Mouse (Mus musculus) retina, embryonic 14.5 days (tissue): Measurements from ENCODE around the gene Ano6.

ENCODE experiments used
- DNase-seq: peaks from one replicate; pipeline ENCODE4 v3.0.0-alpha.2; 2015; ENCODE audit warnings: low spot score

Gene Ano6

DNA sequence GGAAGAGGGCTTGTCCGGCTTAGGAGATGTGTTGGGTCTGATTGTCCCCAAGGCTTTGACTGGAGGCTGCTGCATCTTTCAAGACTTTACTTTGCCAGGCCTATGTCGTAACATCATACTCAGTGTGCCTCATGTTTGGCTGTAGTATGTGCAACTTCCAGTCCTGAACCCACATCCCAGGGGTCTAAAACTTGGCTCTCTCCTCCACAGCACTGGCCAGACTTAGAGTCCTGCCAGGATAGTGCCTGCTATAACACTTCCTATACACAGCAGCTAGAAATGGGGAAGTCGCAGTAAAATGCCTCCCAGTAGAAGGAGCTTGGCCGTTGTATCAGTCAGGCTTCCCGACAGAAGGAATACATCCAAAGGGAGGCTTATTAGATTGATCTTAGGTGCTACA lies 21.9 kb upstream of the Ano6 start:
- no peak for DNase-seq

GRCm38 (mm10) chr15:95769576-95769975 lies 21.1 kb upstream of the Ano6 start:
- no peak for DNase-seq

- no peak for DNase-seq
These were observed 20.3 kb upstream of the Ano6 start for GRCm38 (mm10) chr15:95770307-95770706.

- no peak for DNase-seq
These were observed 18.3 kb upstream of the Ano6 start for GRCm38 (mm10) chr15:95772374-95772773.

- DNase-seq = peak; percentile 68
These were observed 17.5 kb upstream of the Ano6 start for GRCm38 (mm10) chr15:95772861-95773836.

GRCm38 (mm10) chr15:95774197-95774596 lies 16.4 kb upstream of the Ano6 start:
- DNase-seq = peak; percentile 38

- DNase-seq = no peak
These were observed 15.8 kb upstream of the Ano6 start for GRCm38 (mm10) chr15:95774674-95775414.

DNA sequence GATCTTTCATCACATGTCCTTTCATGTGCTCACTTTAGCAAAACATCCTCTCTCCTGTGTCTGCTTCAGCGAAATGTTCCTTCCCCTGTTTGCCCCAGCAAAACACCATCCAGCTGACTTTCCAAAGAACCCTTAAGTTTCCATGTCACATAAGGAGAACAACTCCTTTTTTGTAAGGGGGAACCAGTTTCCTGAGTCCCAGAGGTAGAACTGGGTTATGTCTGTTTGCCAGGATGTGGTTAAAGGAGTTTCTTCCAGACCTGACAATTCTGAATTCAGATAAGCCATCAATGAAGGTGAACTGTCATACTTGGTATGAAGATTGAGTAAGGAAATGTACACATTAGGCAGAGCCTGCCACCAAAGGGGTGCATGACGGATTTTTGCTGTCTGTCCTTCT lies 12.9 kb upstream of the Ano6 start:
- DNase-seq = no peak

GRCm38 (mm10) chr15:95778710-95779109 lies 11.9 kb upstream of the Ano6 start:
- no peak for DNase-seq

- no peak for DNase-seq
These were observed 4.0 kb upstream of the Ano6 start for GRCm38 (mm10) chr15:95786624-95787023.

- DNase-seq = peak; percentile 40
These were observed 3.1 kb upstream of the Ano6 start for GRCm38 (mm10) chr15:95787578-95787977.

GRCm38 (mm10) chr15:95789562-95790528 lies 798 bp upstream of the Ano6 start:
- peak; percentile 62 for DNase-seq

DNA sequence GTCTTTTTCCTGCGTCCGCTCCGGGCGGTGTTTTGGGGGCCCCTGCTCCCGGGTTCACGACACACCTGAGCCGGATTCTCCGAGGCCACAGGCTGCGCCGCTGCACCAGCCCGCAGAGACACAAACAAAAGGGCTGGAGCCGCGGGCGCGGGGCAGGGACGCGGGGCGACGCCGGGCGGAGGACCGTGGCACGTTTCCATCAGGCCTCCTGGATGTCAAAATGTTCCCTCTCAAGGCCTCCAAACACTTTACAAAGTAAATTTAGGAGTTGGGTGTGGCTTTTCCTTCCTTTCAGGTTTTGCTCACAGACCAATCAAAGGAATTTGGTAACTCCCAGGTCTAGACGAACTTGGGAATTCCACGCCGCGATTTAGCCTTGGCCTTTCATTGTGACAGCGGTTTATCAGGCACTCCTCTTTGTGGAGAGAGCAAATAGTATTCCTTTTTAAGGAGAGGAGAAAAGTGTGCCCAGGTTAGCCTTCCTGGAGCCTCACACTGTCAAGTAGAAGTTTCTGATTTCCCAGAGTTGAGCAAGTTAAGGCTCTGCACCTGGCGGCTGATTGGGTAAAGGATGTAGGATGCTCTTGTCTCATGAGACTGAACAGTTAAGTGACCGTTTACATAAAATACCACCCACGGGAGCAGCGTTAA lies 623 bp downstream of the Ano6 start:
- DNase-seq = peak; percentile 38

DNA sequence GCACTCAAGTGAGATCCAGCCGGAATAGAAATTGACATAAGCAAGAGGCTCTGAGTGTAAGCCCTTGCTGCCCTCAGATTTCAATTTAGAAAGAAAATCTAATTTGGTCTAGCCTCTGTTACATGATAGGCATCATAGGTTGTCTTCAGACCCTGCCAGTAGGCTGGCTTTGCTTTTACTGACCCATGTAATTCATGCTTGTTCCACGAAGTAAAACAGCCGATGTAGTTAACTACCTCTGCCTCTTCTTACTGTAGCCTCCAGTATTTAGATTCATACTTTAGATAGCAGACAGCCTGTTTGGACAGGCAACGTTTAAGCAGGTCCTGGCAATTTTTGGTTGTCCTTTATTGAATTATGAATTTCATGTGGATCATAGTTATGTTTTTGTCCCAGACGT lies 1.2 kb downstream of the Ano6 start:
- DNase-seq = no peak

- peak; percentile 59 for DNase-seq
These were observed 1.9 kb downstream of the Ano6 start for GRCm38 (mm10) chr15:95792261-95793260.

- DNase-seq = no peak
These were observed 3.3 kb downstream of the Ano6 start for GRCm38 (mm10) chr15:95793748-95794491.

GRCm38 (mm10) chr15:95794611-95795565 lies 4.2 kb downstream of the Ano6 start:
- DNase-seq = no peak

- no peak for DNase-seq
These were observed 5.4 kb downstream of the Ano6 start for GRCm38 (mm10) chr15:95796062-95796461.
